Mouse (Mus musculus): Measurements from ENCODE around the gene Pi4k2b. TPM values are rescaled to one million over a fixed set of nuclear protein-coding genes. Genes with fewer than 3 reads are reported as not detected.

Pi4k2b gene
- polyA plus RNA-seq (2014; fragmentation: Illumina TruSeq; extraction: RNeasy Lipid Tissue Mini Kit (QIAGEN cat#74804); ENCODE audit: low read depth, low replicate concordance) = 41.6 TPM

DNA sequence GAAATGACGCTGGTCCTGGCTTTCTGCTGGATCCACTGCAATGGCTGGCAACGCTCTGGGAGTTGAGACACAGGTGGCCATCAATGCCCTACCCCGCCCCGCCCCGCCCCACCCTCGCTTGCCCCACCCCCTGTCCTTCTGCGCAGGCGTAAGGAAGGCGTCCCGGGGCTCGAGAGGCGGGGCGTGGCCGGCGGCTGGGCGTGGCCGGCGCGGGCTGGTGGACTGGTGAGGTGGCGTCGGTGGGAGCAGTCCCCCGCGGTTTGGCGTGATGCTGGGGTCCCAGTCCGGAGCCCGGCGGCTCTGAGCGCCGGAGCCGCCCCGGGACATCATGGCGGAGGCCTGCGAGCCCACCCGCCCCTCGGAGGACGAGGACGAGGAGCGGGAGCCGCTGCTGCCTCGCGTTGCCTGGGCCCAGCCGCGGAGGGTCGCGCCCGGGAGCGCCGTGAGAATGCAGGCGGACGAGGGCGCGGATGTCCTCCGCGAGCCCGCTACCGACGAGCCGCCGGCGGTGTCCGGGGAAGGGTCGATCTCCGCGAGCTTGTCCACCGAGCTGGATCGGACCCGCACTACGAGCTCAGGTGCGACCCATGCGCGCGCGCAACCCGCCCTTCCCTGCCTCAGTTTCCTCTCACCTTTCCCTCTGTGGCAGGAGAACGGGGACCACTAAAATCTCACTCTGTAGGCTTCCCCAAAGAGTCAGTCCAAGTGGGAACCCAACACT is at the start of gene Pi4k2b:
TSS of gene Pi4k2b (plus strand) at position 184 of the 721 bp plus-strand sequence.

DNA sequence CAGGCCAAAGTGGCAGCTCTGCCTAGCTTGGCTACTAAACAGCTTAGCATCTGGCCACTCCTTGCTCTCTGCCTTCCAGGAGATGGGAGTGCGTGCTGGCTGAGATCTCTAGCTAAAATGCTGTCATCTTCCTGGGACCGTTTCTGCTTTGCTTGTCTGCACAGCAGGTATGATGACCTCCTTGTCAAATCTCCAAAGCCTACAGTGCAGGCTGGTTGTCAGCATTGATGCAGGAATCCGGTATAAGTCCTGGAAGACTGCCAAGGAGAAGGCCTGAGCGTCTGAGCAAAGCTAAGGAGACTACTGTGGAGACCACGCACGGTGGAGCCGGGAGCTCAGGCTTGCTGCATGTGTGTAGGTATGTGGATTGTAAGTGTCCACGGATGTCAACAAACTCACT is 33.9 kb downstream of the Pi4k2b start, which contains the start of gene Zcchc4:
TSS of gene Zcchc4 (plus strand) at position 173 of the 400 bp plus-strand sequence.

Other genes starting within 250 kb of the Pi4k2b start
- gene Lgi2, start 175.1 kb upstream of the Pi4k2b start, polyA plus RNA-seq (2014; fragmentation: Illumina TruSeq; extraction: RNeasy Lipid Tissue Mini Kit (QIAGEN cat#74804); ENCODE audit: low read depth, low replicate concordance) = 0.08 TPM
- gene Sepsecs, start 71.9 kb upstream of the Pi4k2b start, polyA plus RNA-seq (2014; fragmentation: Illumina TruSeq; extraction: RNeasy Lipid Tissue Mini Kit (QIAGEN cat#74804); ENCODE audit: low read depth, low replicate concordance) = 58.5 TPM
- gene Zcchc4, start 33.8 kb downstream of the Pi4k2b start, polyA plus RNA-seq (2014; fragmentation: Illumina TruSeq; extraction: RNeasy Lipid Tissue Mini Kit (QIAGEN cat#74804); ENCODE audit: low read depth, low replicate concordance) = 6.4 TPM
- 27.9 TPM for gene Anapc4, start 92.4 kb downstream of the Pi4k2b start, polyA plus RNA-seq (2014; fragmentation: Illumina TruSeq; extraction: RNeasy Lipid Tissue Mini Kit (QIAGEN cat#74804); ENCODE audit: low read depth, low replicate concordance)

All from liver, adult 10 weeks (tissue).